Mouse (Mus musculus): ENCODE measurements around the gene Prrt2.

The Prrt2 gene

GRCm38 (mm10) chr7:127003620-127004019, 17.4 kb downstream of the Prrt2 start:
- no peak for DNase-seq (ENCODE audit: low read depth, low spot score)

GRCm38 (mm10) chr7:126999568-126999967, 21.4 kb downstream of the Prrt2 start:
- no peak for DNase-seq (ENCODE audit: low read depth, low spot score)

- no peak for DNase-seq (ENCODE audit: low read depth, low spot score)
Observed at GRCm38 (mm10) chr7:126996449-126996848, 24.6 kb downstream of the Prrt2 start.

GRCm38 (mm10) chr7:126988816-126989215, 32.2 kb downstream of the Prrt2 start:
- DNase-seq (ENCODE audit: low read depth, low spot score), result no peak

GRCm38 (mm10) chr7:126986319-126986718, 34.7 kb downstream of the Prrt2 start:
- DNase-seq (ENCODE audit: low read depth, low spot score), result no peak

GRCm38 (mm10) chr7:126984667-126985444, 36.2 kb downstream of the Prrt2 start:
- DNase-seq (ENCODE audit: low read depth, low spot score), result no peak

- DNase-seq (ENCODE audit: low read depth, low spot score), result no peak
Observed at GRCm38 (mm10) chr7:126983113-126983512, 37.9 kb downstream of the Prrt2 start.

- DNase-seq (ENCODE audit: low read depth, low spot score), result no peak
Observed at GRCm38 (mm10) chr7:126982054-126982453, 39.0 kb downstream of the Prrt2 start.

GRCm38 (mm10) chr7:126981601-126982000, 39.4 kb downstream of the Prrt2 start:
- DNase-seq (ENCODE audit: low read depth, low spot score), result no peak

GRCm38 (mm10) chr7:126978841-126979240, 42.2 kb downstream of the Prrt2 start:
- no peak for DNase-seq (ENCODE audit: low read depth, low spot score)

- DNase-seq (ENCODE audit: low read depth, low spot score), result peak; percentile 40
Observed at GRCm38 (mm10) chr7:126976878-126977459, 44.0 kb downstream of the Prrt2 start.

GRCm38 (mm10) chr7:126975950-126976866, 44.8 kb downstream of the Prrt2 start, which contains the start of gene Cdiptos:
TSS of gene Cdiptos (minus strand) at chr7:126976098.
- DNase-seq (ENCODE audit: low read depth, low spot score), result peak; percentile 94

- no peak for DNase-seq (ENCODE audit: low read depth, low spot score)
Observed at GRCm38 (mm10) chr7:126975893-126975949, 45.3 kb downstream of the Prrt2 start, which contains the start of gene Cdipt. TSS of gene Cdipt (plus strand) at chr7:126975914.

GRCm38 (mm10) chr7:126975493-126975892, 45.5 kb downstream of the Prrt2 start:
- no peak for DNase-seq (ENCODE audit: low read depth, low spot score)

All from c-Kit-negative CD71-positive TER-119-positive erythroid progenitor cells, embryonic 14.5 days (primary cell).